Mouse (Mus musculus) hindbrain, embryonic 14.5 days (tissue): ENCODE measurements around the gene Efemp1. TPM values are rescaled to one million over a fixed set of nuclear protein-coding genes. Genes with fewer than 3 reads are reported as not detected.

ENCODE experiments used
- ATAC-seq: fragments of 200-750 bp; cut with Nextera tagmentation; 2 replicates; pipeline ENCODE4 v1.8.0; 2017; ENCODE audit warnings: moderate number of reproducible peaks, mild to moderate bottlenecking, moderate TSS enrichment, moderate library complexity; ENCODE audit not compliant: low FRiP score
- DNase-seq: peaks from one replicate; pipeline ENCODE4 v3.0.0-alpha.2; 2015; ENCODE audit warnings: low spot score
- H3K27ac ChIP-seq: fragments of 300-500 bp; sonication (generic); 2 replicates; pipeline ENCODE4 v1.5.1; 2014; ENCODE audit warnings: mild to moderate bottlenecking, moderate library complexity
- H3K27me3 ChIP-seq: fragments of 300-500 bp; sonication (generic); 2 replicates; pipeline ENCODE4 v1.6.1; 2014; ENCODE audit warnings: mild to moderate bottlenecking, low read length, mixed read lengths; ENCODE audit not compliant: control insufficient read depth, insufficient read depth
- H3K36me3 ChIP-seq: fragments of 300-500 bp; sonication (generic); replicated peaks from 2 replicates; pipeline ENCODE4 v1.6.1; 2014; ENCODE audit not compliant: control insufficient read depth, insufficient read depth
- H3K4me1 ChIP-seq: fragments of 300-500 bp; sonication (generic); replicated peaks from 2 replicates; pipeline ENCODE4 v1.6.1; 2014; ENCODE audit warnings: antibody characterized with exemption, low read length, mixed read lengths; ENCODE audit not compliant: control insufficient read depth, insufficient read depth
- H3K4me2 ChIP-seq: fragments of 300-500 bp; sonication (generic); replicated peaks from 2 replicates; pipeline ENCODE4 v1.6.1; 2014; ENCODE audit warnings: mild to moderate bottlenecking, moderate library complexity
- H3K4me3 ChIP-seq: fragments of 300-500 bp; sonication (generic); replicated peaks from 2 replicates; pipeline ENCODE4 v1.5.1; 2014; ENCODE audit warnings: mild to moderate bottlenecking, low read length
- H3K9ac ChIP-seq: fragments of 300-500 bp; sonication (generic); 2 replicates; pipeline ENCODE4 v1.6.1; 2014
- H3K9me3 ChIP-seq: fragments of 300-500 bp; sonication (generic); 2 replicates; pipeline ENCODE4 v1.6.1; 2016; ENCODE audit warnings: low read length; ENCODE audit not compliant: control insufficient read depth
- WGBS: fragments of 180-500 bp; shearing (Covaris S2); extraction: QIAGEN DNeasy Blood & Tissue Kit; methylation state at CpG from one replicate; pipeline ENCODE4 v1.1.7; 2014; 5-methylcytosine and 5-hydroxymethylcytosine counted together
- polyA plus RNA-seq: library from polyadenylated mRNA; unstranded; fragments of >200 nt; fragmentation: Nextera tagmentation; extraction: Ambion mirVana; gene quantifications from 2 replicates; pipeline ENCODE4 v1.2.1, GENCODE M21; 2014

Gene Efemp1
- polyA plus RNA-seq, 1 experiment from 2014 or later = 2.2 TPM

- Histone ChIP-seq H3K4me1 (0 out of 2 replicates have a peak, but pooled peaks cover 3% of the 10 kb centered on the region), H3K27me3 (no peaks in the 10 kb centered on the region), H3K27ac (no peak overlapping the region), H3K9me3 (no peaks in the 10 kb centered on the region), H3K36me3 (no peaks in the 10 kb centered on the region), H3K9ac (no peak overlapping the region), H3K4me3 (no peak overlapping the region), H3K4me2 (no peak overlapping the region)
- WGBS = 61% methylated on average over 3 of the region's 3 CpGs
- ATAC-seq = no peak
- DNase-seq = no peak
Observed at GRCm38 (mm10) chr11:28908908-28909545, 56.0 kb downstream of the Efemp1 start.

GRCm38 (mm10) chr11:28912469-28913138, 59.6 kb downstream of the Efemp1 start:
- Histone ChIP-seq H3K4me3 (no peak overlapping the region), H3K9me3 (no peaks in the 10 kb centered on the region), H3K36me3 (no peaks in the 10 kb centered on the region), H3K27me3 (no peaks in the 10 kb centered on the region), H3K4me2 (no peak overlapping the region), H3K4me1 (0 out of 2 replicates have a peak, but pooled peaks cover 3% of the 10 kb centered on the region), H3K9ac (no peak overlapping the region), H3K27ac (no peak overlapping the region)
- 84% methylated on average over 3 of the region's 3 CpGs for WGBS
- no peak for DNase-seq
- no peak for ATAC-seq

- DNase-seq = no peak
- no peak overlapping the region for H3K4me2 ChIP-seq
- no peak overlapping the region for H3K9ac ChIP-seq
- no peaks in the 10 kb centered on the region for H3K36me3 ChIP-seq
- no peak overlapping the region for H3K27ac ChIP-seq
- no peaks in the 10 kb centered on the region for H3K27me3 ChIP-seq
- H3K4me1 ChIP-seq = no peaks in the 10 kb centered on the region
- no peak overlapping the region for H3K4me3 ChIP-seq
- ATAC-seq = no peak
- H3K9me3 ChIP-seq = no peaks in the 10 kb centered on the region
Observed at GRCm38 (mm10) chr11:28934449-28934848, 81.4 kb downstream of the Efemp1 start.

- no peaks in the 10 kb centered on the region for H3K36me3 ChIP-seq
- DNase-seq (no peak), ATAC-seq (no peak)
- 84% methylated on average over 1 of the region's 1 CpGs for WGBS
- no peaks in the 10 kb centered on the region for H3K4me1 ChIP-seq
- no peaks in the 10 kb centered on the region for H3K27me3 ChIP-seq
- no peaks in the 10 kb centered on the region for H3K9me3 ChIP-seq
- no peak overlapping the region for H3K4me3 ChIP-seq
- H3K4me2 ChIP-seq = no peak overlapping the region
- H3K27ac ChIP-seq = no peak overlapping the region
- H3K9ac ChIP-seq = no peak overlapping the region
Observed at GRCm38 (mm10) chr11:28939651-28940050, 86.6 kb downstream of the Efemp1 start.

- Histone ChIP-seq H3K4me2 (no peak overlapping the region), H3K27me3 (no peaks in the 10 kb centered on the region), H3K9ac (no peak overlapping the region), H3K27ac (no peak overlapping the region), H3K4me3 (no peak overlapping the region), H3K9me3 (no peaks in the 10 kb centered on the region), H3K4me1 (no peaks in the 10 kb centered on the region), H3K36me3 (no peaks in the 10 kb centered on the region)
- ATAC-seq = no peak
- WGBS = 72% methylated on average over 2 of the region's 2 CpGs
- no peak for DNase-seq
Observed at GRCm38 (mm10) chr11:28951586-28952210, 98.7 kb downstream of the Efemp1 start.

GRCm38 (mm10) chr11:28954673-28955304, 101.8 kb downstream of the Efemp1 start:
- Histone ChIP-seq H3K27me3 (no peaks in the 10 kb centered on the region), H3K27ac (no peak overlapping the region), H3K36me3 (no peaks in the 10 kb centered on the region), H3K4me2 (no peak overlapping the region), H3K4me1 (no peaks in the 10 kb centered on the region), H3K4me3 (no peak overlapping the region), H3K9me3 (no peaks in the 10 kb centered on the region), H3K9ac (no peak overlapping the region)
- DNase-seq (no peak), ATAC-seq (no peak)
- 68% methylated on average over 6 of the region's 6 CpGs for WGBS

- ATAC-seq (no peak), DNase-seq (no peak)
- no peaks in the 10 kb centered on the region for H3K27me3 ChIP-seq
- no peak overlapping the region for H3K27ac ChIP-seq
- H3K4me3 ChIP-seq = no peak overlapping the region
- no peak overlapping the region for H3K4me2 ChIP-seq
- H3K9me3 ChIP-seq = no peaks in the 10 kb centered on the region
- no peaks in the 10 kb centered on the region for H3K4me1 ChIP-seq
- H3K9ac ChIP-seq = no peak overlapping the region
- H3K36me3 ChIP-seq = no peaks in the 10 kb centered on the region
Observed at GRCm38 (mm10) chr11:28955305-28955701, 102.3 kb downstream of the Efemp1 start.

GRCm38 (mm10) chr11:28961381-28961780, 108.4 kb downstream of the Efemp1 start:
- no peaks in the 10 kb centered on the region for H3K27me3 ChIP-seq
- DNase-seq (no peak), ATAC-seq (no peak)
- H3K36me3 ChIP-seq = no peaks in the 10 kb centered on the region
- H3K9ac ChIP-seq = no peak overlapping the region
- H3K4me3 ChIP-seq = no peak overlapping the region
- H3K27ac ChIP-seq = no peak overlapping the region
- no peaks in the 10 kb centered on the region for H3K9me3 ChIP-seq
- H3K4me2 ChIP-seq = no peak overlapping the region
- 73% methylated on average over 1 of the region's 1 CpGs for WGBS
- no peaks in the 10 kb centered on the region for H3K4me1 ChIP-seq
